Mouse (Mus musculus): ENCODE measurements at regions not wholly inside any gene's neighbourhood (a gene's known extent, or its start where the extent isn't known, plus 50 kb on each side); places are given as distances from the start of the nearest gene placed in this dataset.

GRCm38 (mm10) chr3:78059826-78060591 is 1226.3 kb downstream of the Rapgef2 start:
- no peaks in the 10 kb centered on the region for H3K4me1 ChIP-seq (ENCODE audit: insufficient read depth, low read length)
- no peak for TF ChIP-seq CTCF (IDR thresholded peaks at IDR 0.05)
- 75% methylated on average over 6 of the region's 6 CpGs for WGBS
- H3K36me3 ChIP-seq (ENCODE audit: insufficient read depth, low read length): no peaks in the 10 kb centered on the region
- DNase-seq (ENCODE audit: low spot score): no peak
- no peak overlapping the region for H3K4me2 ChIP-seq (ENCODE audit: low read depth, low read length, poor library complexity, severe bottlenecking)
- H3K27ac ChIP-seq (ENCODE audit: low read depth, low read length): no peak overlapping the region
- no peak overlapping the region for H3K9ac ChIP-seq (replicated peaks; ENCODE audit: low read length, poor library complexity, severe bottlenecking)
- H3K9me3 ChIP-seq (ENCODE audit: low read length): no peaks in the 10 kb centered on the region
- ATAC-seq (ENCODE audit: low FRiP score): no peak
- no peaks in the 10 kb centered on the region for H3K27me3 ChIP-seq (ENCODE audit: insufficient read depth, low read length)
- no peak overlapping the region for H3K4me3 ChIP-seq (ENCODE audit: low read depth, low read length)

All from midbrain, postnatal 0 days (tissue).